Mouse (Mus musculus) CH12.LX (cell line): ENCODE measurements at regions not wholly inside any gene's neighbourhood (a gene's known extent, or its start where the extent isn't known, plus 50 kb on each side); places are given as distances from the start of the nearest gene placed in this dataset.

Experiments
- CHD2 ChIP-seq: IDR thresholded peaks from 2 replicates; pipeline ENCODE4 v1.6.1; 2011; ENCODE audit warnings: low read length, improper control_type of control experiment
- CTCF ChIP-seq, 2 experiments: IDR thresholded peaks in 1 of 2; conservative IDR thresholded peaks in 1 of 2; 2 replicates each; pipeline ENCODE4 v1.5.1; 2011 to 2012; ENCODE audit warnings: low read depth in 2 of 2, low read length in 2 of 2, improper control_type of control experiment in 1 of 2, inconsistent platforms in 1 of 2, mild to moderate bottlenecking in 1 of 2, moderate library complexity in 1 of 2
- JUND ChIP-seq: conservative IDR thresholded peaks from 2 replicates; pipeline ENCODE4 v1.6.1; 2011; ENCODE audit warnings: low read depth, low read length, improper control_type of control experiment
- MXI1 ChIP-seq: IDR thresholded peaks from 2 replicates; pipeline ENCODE4 v1.6.1; 2011; ENCODE audit warnings: mild to moderate bottlenecking, low read depth, low read length, improper control_type of control experiment
- RCOR1 ChIP-seq: conservative IDR thresholded peaks from 2 replicates; pipeline ENCODE4 v1.6.1; 2012; ENCODE audit warnings: low read depth, mild to moderate bottlenecking, inconsistent platforms, low read length, improper control_type of control experiment

DNA sequence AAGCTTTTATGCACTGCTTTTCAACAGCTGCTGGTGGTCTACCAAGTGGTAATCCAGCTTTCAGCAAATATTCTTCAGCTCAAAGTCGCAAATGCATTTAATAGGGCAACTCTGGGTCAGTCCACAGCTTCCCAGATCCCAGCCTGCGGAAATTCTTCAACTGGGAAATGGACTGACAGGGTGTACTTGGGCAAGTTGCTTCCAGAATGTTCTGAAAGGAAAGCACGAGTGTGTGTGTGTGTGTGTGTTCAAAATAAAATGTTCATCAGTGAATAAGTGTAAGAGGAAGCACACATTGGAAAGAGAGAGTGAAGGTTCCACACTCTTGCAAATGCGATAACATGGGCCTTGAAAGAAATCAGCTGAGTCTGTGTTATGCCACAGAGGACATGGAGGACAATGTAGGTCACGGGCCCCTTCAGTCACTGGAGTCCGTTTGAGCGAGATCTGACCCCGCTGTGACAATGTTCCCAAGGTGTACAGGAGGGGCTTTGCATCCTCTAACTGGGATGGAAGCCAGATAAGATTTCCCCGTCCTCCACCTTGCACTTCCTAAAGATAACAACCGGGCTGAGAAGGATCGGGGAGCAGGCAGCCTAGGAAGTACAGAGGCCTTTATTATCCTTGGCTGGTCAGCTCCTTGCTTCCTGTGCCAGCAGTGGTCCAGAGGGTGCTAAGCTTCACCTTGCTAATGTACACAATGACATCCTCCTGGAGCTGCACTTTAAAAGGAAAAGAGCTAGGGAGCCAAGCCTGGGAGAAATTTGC is 187.2 kb upstream of the Irx3 start:
- no peak for TF ChIP-seq MXI1
- TF ChIP-seq RCOR1: no peak
- TF ChIP-seq CHD2: no peak
- TF ChIP-seq JUND: no peak
- TF ChIP-seq CTCF (conservative IDR thresholded peaks at IDR 0.05 in 1 of 2, IDR thresholded peaks at IDR 0.05 in 1 of 2; ENCODE audit: low read depth in 2 of 2, low read length in 2 of 2): no peak
